Mouse (Mus musculus): ENCODE data around the gene Taf8. TPM values are rescaled to one million over a fixed set of nuclear protein-coding genes. Genes with fewer than 3 reads are reported as not detected.

The Taf8 gene
- total and polyA plus RNA-seq, 3 experiments: 15.2 to 25.7 TPM; not detected in 1

GRCm38 (mm10) chr17:47484241-47484921, 17.7 kb downstream of the Taf8 start:
- Histone ChIP-seq H3K9ac (ENCODE audit: control insufficient read depth, low read depth, low read length, poor library complexity, severe bottlenecking) (peak overlapping the region; percentile 49), H3K4me1 (ENCODE audit: control insufficient read depth in 1 of 2, insufficient read depth in 2 of 2, low read length in 2 of 2) (peaks cover 0 to 25% of the 10 kb centered on the region in 2 experiments; a peak in 3 of 4 replicates), H3K36me3 (ENCODE audit: control insufficient read depth in 1 of 2, insufficient read depth in 2 of 2, low read length in 2 of 2) (peaks cover 0 to 7% of the 10 kb centered on the region in 2 experiments; a peak in 2 of 4 replicates), H3K9me3 (replicated peaks; ENCODE audit: insufficient read depth, low read length) (no peaks in the 10 kb centered on the region), H3K4me3 (ENCODE audit: control insufficient read depth in 1 of 2, insufficient read depth in 1 of 2, low read depth in 2 of 2, low read length in 2 of 2) (peak overlapping the region; percentile 17 to 31), H3K27me3 (ENCODE audit: control insufficient read depth in 1 of 2, insufficient read depth in 2 of 2, low read length in 2 of 2) (no peaks in the 10 kb centered on the region), H3K79me2 (ENCODE audit: control insufficient read depth, insufficient read depth, low read length, poor library complexity) (no peaks in the 10 kb centered on the region), H3K27ac (ENCODE audit: control insufficient read depth, low read depth, low read length) (peak overlapping the region; percentile 67)
- DNase-seq (ENCODE audit: low read depth, low spot score): peak; percentile 75
- TF ChIP-seq TCF12 (IDR thresholded peaks at IDR 0.05; ENCODE audit: low read depth, low read length) (0 out of 2 replicates have a peak, but pooled peaks have one; percentile 20), MXI1 (IDR thresholded peaks at IDR 0.05; ENCODE audit: low read depth, low read length) (peak; percentile 68), MAX (IDR thresholded peaks at IDR 0.05; ENCODE audit: low read length) (no peak), GABPA (IDR thresholded peaks at IDR 0.05; ENCODE audit: low read depth, low read length) (no peak), NELFE (IDR thresholded peaks at IDR 0.05; ENCODE audit: low read depth, low read length) (no peak), ZMIZ1 (IDR thresholded peaks at IDR 0.05; ENCODE audit: low read depth, low read length) (no peak), MAZ (IDR thresholded peaks at IDR 0.05; ENCODE audit: low read depth, low read length) (peak; percentile 80), KAT2A (conservative IDR thresholded peaks at IDR 0.05; ENCODE audit: low read depth, low read length) (no peak), POLR2A (IDR thresholded peaks at IDR 0.05; ENCODE audit: control insufficient read depth in 1 of 2, insufficient read depth in 1 of 2, low read depth in 1 of 2, low read length in 2 of 2, poor library complexity in 1 of 2) (0 out of 4 replicates have a peak, but pooled peaks of 1 of the 2 experiments have one; percentile 14), MYB (IDR thresholded peaks at IDR 0.05; ENCODE audit: low read depth, low read length) (no peak), ZNF384 (IDR thresholded peaks at IDR 0.05; ENCODE audit: low read depth, low read length) (no peak), SMC3 (IDR thresholded peaks at IDR 0.05; ENCODE audit: low read depth, low read length) (no peak), SIN3A (IDR thresholded peaks at IDR 0.05; ENCODE audit: low read length) (peak; percentile 82), ELF1 (IDR thresholded peaks at IDR 0.05; ENCODE audit: low read depth, low read length) (peak; percentile 24; the same call in 1 of the 2 replicates), CHD1 (IDR thresholded peaks at IDR 0.05; ENCODE audit: low read depth, low read length) (no peak), POLR2AphosphoS5 (IDR thresholded peaks at IDR 0.05; ENCODE audit: borderline replicate concordance, low read depth, low read length) (no peak)

GRCm38 (mm10) chr17:47482401-47482800, 19.7 kb downstream of the Taf8 start:
- no peaks in the 10 kb centered on the region for H3K9me3 ChIP-seq (replicated peaks; ENCODE audit: insufficient read depth, low read length)
- H3K27ac ChIP-seq (ENCODE audit: control insufficient read depth, low read depth, low read length): no peak overlapping the region
- peak; percentile 81 for DNase-seq (ENCODE audit: low read depth, low spot score)
- H3K4me3 ChIP-seq (ENCODE audit: control insufficient read depth in 1 of 2, insufficient read depth in 1 of 2, low read depth in 2 of 2, low read length in 2 of 2): no peak overlapping the region
- no peaks in the 10 kb centered on the region for H3K27me3 ChIP-seq (ENCODE audit: control insufficient read depth in 1 of 2, insufficient read depth in 2 of 2, low read length in 2 of 2)
- no peaks in the 10 kb centered on the region for H3K79me2 ChIP-seq (ENCODE audit: control insufficient read depth, insufficient read depth, low read length, poor library complexity)
- H3K4me1 ChIP-seq (ENCODE audit: control insufficient read depth in 1 of 2, insufficient read depth in 2 of 2, low read length in 2 of 2): peaks cover 0 to 25% of the 10 kb centered on the region in 2 experiments; a peak in 3 of 4 replicates
- peaks cover 0 to 7% of the 10 kb centered on the region in 2 experiments; a peak in 2 of 4 replicates for H3K36me3 ChIP-seq (ENCODE audit: control insufficient read depth in 1 of 2, insufficient read depth in 2 of 2, low read length in 2 of 2)
- H3K9ac ChIP-seq (ENCODE audit: control insufficient read depth, low read depth, low read length, poor library complexity, severe bottlenecking): no peak overlapping the region
- no peak for TF ChIP-seq SIN3A (IDR thresholded peaks at IDR 0.05; ENCODE audit: low read length)
- TF ChIP-seq MYB (IDR thresholded peaks at IDR 0.05; ENCODE audit: low read depth, low read length): no peak
- TF ChIP-seq POLR2A (IDR thresholded peaks at IDR 0.05; ENCODE audit: control insufficient read depth in 1 of 2, insufficient read depth in 1 of 2, low read depth in 1 of 2, low read length in 2 of 2, poor library complexity in 1 of 2): no peak
- no peak for TF ChIP-seq ELF1 (IDR thresholded peaks at IDR 0.05; ENCODE audit: low read depth, low read length)
- no peak for TF ChIP-seq TCF12 (IDR thresholded peaks at IDR 0.05; ENCODE audit: low read depth, low read length)
- no peak for TF ChIP-seq NELFE (IDR thresholded peaks at IDR 0.05; ENCODE audit: low read depth, low read length)
- TF ChIP-seq USF2 (IDR thresholded peaks at IDR 0.05; ENCODE audit: borderline replicate concordance in 1 of 2, insufficient read depth in 1 of 2, low read depth in 1 of 2, low read length in 2 of 2): no peak
- peak; percentile 87 to 92 (median 90) for TF ChIP-seq CTCF (IDR thresholded peaks at IDR 0.05 in 2 of 3, conservative IDR thresholded peaks at IDR 0.05 in 1 of 3; ENCODE audit: control insufficient read depth in 1 of 3, insufficient read depth in 1 of 3, low read depth in 2 of 3, low read length in 3 of 3, poor library complexity in 1 of 3, severe bottlenecking in 1 of 3)
- no peak for TF ChIP-seq EP300 (IDR thresholded peaks at IDR 0.05; ENCODE audit: low read depth in 1 of 2, low read length in 2 of 2)
- TF ChIP-seq ETS1 (IDR thresholded peaks at IDR 0.05; ENCODE audit: low read depth, low read length): no peak
- no peak for TF ChIP-seq TBP (IDR thresholded peaks at IDR 0.05; ENCODE audit: low read depth, low read length)
- TF ChIP-seq CHD1 (IDR thresholded peaks at IDR 0.05; ENCODE audit: low read depth, low read length): no peak
- peak; percentile 56 for TF ChIP-seq ZC3H11A (IDR thresholded peaks at IDR 0.05; ENCODE audit: low read depth, low read length)
- no peak for TF ChIP-seq HCFC1 (IDR thresholded peaks at IDR 0.05; ENCODE audit: low read depth, low read length)
- no peak for TF ChIP-seq CHD2 (IDR thresholded peaks at IDR 0.05; ENCODE audit: low read length)
- TF ChIP-seq MYC (IDR thresholded peaks at IDR 0.05; ENCODE audit: low read depth, low read length): no peak
- no peak for TF ChIP-seq ZKSCAN1 (IDR thresholded peaks at IDR 0.05; ENCODE audit: low read depth, low read length)
- no peak for TF ChIP-seq GATA1 (IDR thresholded peaks at IDR 0.05; ENCODE audit: low read depth, low read length)
- TF ChIP-seq MAZ (IDR thresholded peaks at IDR 0.05; ENCODE audit: low read depth, low read length): no peak
- no peak for TF ChIP-seq MAFK (IDR thresholded peaks at IDR 0.05; ENCODE audit: borderline replicate concordance, low read depth, low read length)
- no peak for TF ChIP-seq JUND (IDR thresholded peaks at IDR 0.05; ENCODE audit: low read depth, low read length)
- TF ChIP-seq KAT2A (conservative IDR thresholded peaks at IDR 0.05; ENCODE audit: low read depth, low read length): no peak
